Mouse (Mus musculus) testis, adult 2 months (tissue): ENCODE measurements around the gene Poc1b.

Experiments used
- CTCF ChIP-seq: fragments of 200-500 bp; IDR thresholded peaks from 2 replicates; pipeline ENCODE4 v1.5.1; 2012; ENCODE audit warnings: low read depth, mild to moderate bottlenecking, inconsistent platforms, low read length, moderate library complexity; ENCODE audit not compliant: control insufficient read depth, insufficient read depth, insufficient replicate concordance
- POLR2A ChIP-seq: fragments of 200-500 bp; IDR thresholded peaks from 2 replicates; pipeline ENCODE4 v1.6.1; 2012; ENCODE audit warnings: low read depth, mild to moderate bottlenecking, inconsistent platforms, low read length, moderate library complexity; ENCODE audit not compliant: control insufficient read depth

GRCm38 (mm10) chr10:99204553-99204952 lies 97.7 kb downstream of the Poc1b start:
- TF ChIP-seq CTCF (no peak), POLR2A (peak; percentile 33; the same call in 1 of the 2 replicates)
